Mouse (Mus musculus) midbrain, postnatal 0 days (tissue): ENCODE results near the gene Rnf145. TPM values are rescaled to one million over a fixed set of nuclear protein-coding genes. Genes with fewer than 3 reads are reported as not detected.

Source experiments
- ATAC-seq: fragments of 200-750 bp; cut with Nextera tagmentation; 2 replicates; pipeline ENCODE4 v1.8.0; 2017; ENCODE audit warnings: moderate number of reproducible peaks, mild to moderate bottlenecking, moderate TSS enrichment, moderate library complexity; ENCODE audit not compliant: low FRiP score
- DNase-seq: peaks from one replicate; pipeline ENCODE4 v3.0.0-alpha.2; 2015; ENCODE audit warnings: low spot score
- H3K27ac ChIP-seq: fragments of 300-500 bp; sonication (generic); 2 replicates; pipeline ENCODE4 v1.5.1; 2014; ENCODE audit warnings: low read depth, mild to moderate bottlenecking, low read length, mixed read lengths
- H3K27me3 ChIP-seq: fragments of 300-500 bp; sonication (generic); 2 replicates; pipeline ENCODE4 v1.6.1; 2014; ENCODE audit warnings: low read length, control low read depth, mixed read lengths; ENCODE audit not compliant: insufficient read depth
- H3K36me3 ChIP-seq: fragments of 300-500 bp; sonication (generic); 2 replicates; pipeline ENCODE4 v1.6.1; 2014; ENCODE audit warnings: low read length, control low read depth, mixed read lengths; ENCODE audit not compliant: insufficient read depth
- H3K4me1 ChIP-seq: fragments of 300-500 bp; sonication (generic); 2 replicates; pipeline ENCODE4 v1.6.1; 2014; ENCODE audit warnings: mild to moderate bottlenecking, control low read depth, antibody characterized with exemption, low read length, mixed read lengths; ENCODE audit not compliant: insufficient read depth
- H3K4me2 ChIP-seq: fragments of 300-500 bp; sonication (generic); 2 replicates; pipeline ENCODE4 v1.6.1; 2014; ENCODE audit warnings: low read depth, mild to moderate bottlenecking, low read length, mixed read lengths; ENCODE audit not compliant: poor library complexity, severe bottlenecking
- H3K4me3 ChIP-seq: fragments of 300-500 bp; sonication (generic); 2 replicates; pipeline ENCODE4 v1.5.1; 2014; ENCODE audit warnings: low read depth, mild to moderate bottlenecking, low read length, moderate library complexity
- H3K9ac ChIP-seq: fragments of 300-500 bp; sonication (generic); replicated peaks from 2 replicates; pipeline ENCODE4 v1.6.1; 2014; ENCODE audit warnings: mild to moderate bottlenecking, low read length, moderate library complexity, mixed read lengths; ENCODE audit not compliant: poor library complexity, severe bottlenecking
- H3K9me3 ChIP-seq: fragments of 300-500 bp; sonication (generic); 2 replicates; pipeline ENCODE4 v1.6.1; 2016; ENCODE audit warnings: low read length, control low read depth
- CTCF ChIP-seq: IDR thresholded peaks from 2 replicates; pipeline ENCODE4 v1.5.1; 2016; ENCODE audit warnings: antibody characterized with exemption, mild to moderate bottlenecking
- WGBS: fragments of 180-500 bp; shearing (Covaris S2); extraction: QIAGEN DNeasy Blood & Tissue Kit; methylation state at CpG from one replicate; pipeline ENCODE4 v1.1.7; 2014; 5-methylcytosine and 5-hydroxymethylcytosine counted together
- microRNA-seq: library from miRNA; unstranded; fragments of <30 nt; microRNA quantifications from one replicate; pipeline ENCODE4, GENCODE M21; 2016; ENCODE audit warnings: borderline number of aligned reads
- polyA plus RNA-seq: library from polyadenylated mRNA; unstranded; fragments of >200 nt; fragmentation: Nextera tagmentation; extraction: Ambion mirVana; gene quantifications from 2 replicates; pipeline ENCODE4 v1.2.1, GENCODE M21; 2015
- total RNA-seq: library from RNA; depleted of rRNA; stranded (reverse); fragments of >200 nt; gene quantifications from 2 replicates; pipeline ENCODE4 v1.2.3, GENCODE M21; 2014; rRNA removed

Rnf145 gene
- total and polyA plus RNA-seq, 2 experiments from 2014 or later, result 104 to 119 TPM

DNA sequence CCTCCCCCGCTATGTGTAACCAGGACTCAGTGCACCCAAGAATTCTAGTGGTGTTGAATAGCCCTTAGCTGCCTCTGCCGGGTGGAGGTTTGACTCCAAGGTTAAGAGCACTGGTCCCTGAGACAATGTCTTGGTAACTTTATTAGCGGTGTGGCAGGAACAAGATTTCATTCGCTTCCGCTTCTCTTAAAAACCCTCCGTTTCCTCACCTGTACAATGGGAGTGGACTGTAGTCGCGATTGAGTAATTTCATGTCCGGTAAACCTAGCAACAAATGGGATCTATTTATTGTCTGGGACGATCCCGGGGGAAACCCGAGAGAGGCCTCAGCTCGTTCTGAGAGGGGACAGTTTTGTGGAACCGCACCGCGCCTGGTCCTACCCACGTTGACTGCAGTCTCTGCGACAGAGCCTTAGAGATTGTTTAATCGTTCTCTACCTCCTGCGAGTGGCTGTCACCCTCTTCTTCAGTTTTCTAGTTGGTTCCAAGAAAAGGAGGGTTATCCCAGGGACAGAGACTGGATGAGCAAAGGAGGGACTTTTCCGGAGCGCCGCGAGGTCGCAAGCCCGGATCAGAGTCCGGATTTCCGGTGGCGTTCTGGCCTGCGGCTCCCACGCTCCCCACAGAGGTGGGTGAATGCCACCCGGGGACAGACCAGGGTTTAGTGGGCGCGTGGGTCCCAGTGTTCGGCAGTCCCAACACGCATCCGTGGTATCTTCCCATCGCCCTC, 94.1 kb downstream of the Rnf145 start:
- no peak for ATAC-seq
- H3K27me3 ChIP-seq, result peaks cover 25% of the 10 kb centered on the region

DNA sequence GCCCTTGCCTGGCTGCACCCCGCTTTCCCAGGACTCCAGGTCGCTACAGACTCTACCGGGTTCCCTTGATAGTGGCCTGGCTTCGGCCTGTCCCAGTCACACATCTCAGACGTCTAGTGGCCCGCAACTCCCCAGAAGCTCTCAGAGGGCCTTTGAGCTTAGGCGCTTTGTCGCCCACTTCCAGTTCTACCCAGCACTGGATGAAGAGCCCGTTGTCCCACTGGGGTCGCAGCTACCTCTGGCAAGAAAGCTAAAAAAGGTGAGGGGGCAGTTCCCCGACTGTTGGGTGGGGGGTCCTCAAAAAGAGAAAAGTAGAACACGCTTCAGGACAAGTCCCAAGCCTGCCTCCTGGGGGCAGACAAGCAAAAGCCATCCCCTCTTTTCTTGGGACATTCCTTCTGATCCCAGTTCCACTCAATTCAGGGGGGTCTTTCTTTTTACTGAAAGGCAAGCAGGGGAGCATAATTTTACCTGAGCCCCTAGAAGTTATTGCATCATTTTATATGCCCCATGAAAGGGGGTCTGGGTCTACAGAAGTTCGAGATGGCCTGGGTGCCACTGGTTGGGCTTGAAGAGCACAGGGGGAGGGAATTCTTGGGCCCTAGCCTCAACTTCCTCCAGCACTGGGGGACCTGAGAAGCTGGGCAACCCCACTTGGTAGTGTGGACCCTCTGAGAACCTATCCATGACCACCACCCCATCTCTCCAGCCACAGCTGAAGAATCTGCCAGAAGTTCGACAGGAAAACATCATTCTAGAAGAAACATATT, 94.8 kb downstream of the Rnf145 start:
- 0 out of 2 replicates have a peak overlapping the region, but pooled peaks have one; percentile 3 for H3K9ac ChIP-seq
- H3K27me3 ChIP-seq, result peaks cover 25% of the 10 kb centered on the region

More for the DNA sequence above, 94.1 kb downstream of the Rnf145 start:
- H3K4me3 ChIP-seq, result peak overlapping the region; percentile 31
- no peaks in the 10 kb centered on the region for H3K9me3 ChIP-seq
- no peak overlapping the region for H3K27ac ChIP-seq
- no peak for DNase-seq
- no peak for TF ChIP-seq CTCF
- under 1% methylated on average over 38 of the region's 38 CpGs for WGBS
- no peaks in the 10 kb centered on the region for H3K36me3 ChIP-seq
- peak overlapping the region; percentile 64 for H3K4me2 ChIP-seq
- H3K9ac ChIP-seq, result 0 out of 2 replicates have a peak overlapping the region, but pooled peaks have one; percentile 3
- peaks cover 7% of the 10 kb centered on the region for H3K4me1 ChIP-seq

More for the DNA sequence above, 94.8 kb downstream of the Rnf145 start:
- H3K36me3 ChIP-seq, result no peaks in the 10 kb centered on the region
- H3K4me2 ChIP-seq, result peak overlapping the region; percentile 64
- DNase-seq (no peak), ATAC-seq (no peak)
- WGBS, result 11% methylated on average over 14 of the region's 14 CpGs
- no peaks in the 10 kb centered on the region for H3K9me3 ChIP-seq
- peak; percentile 53 for TF ChIP-seq CTCF
- H3K27ac ChIP-seq, result no peak overlapping the region
- peaks cover 7% of the 10 kb centered on the region for H3K4me1 ChIP-seq
- peak overlapping the region; percentile 31 for H3K4me3 ChIP-seq

Small RNA genes within 50 kb of the gene (microRNA-seq; reads per million reads assigned to microRNA genes)
- gene Gm22121, result not detected

Other genes starting within 250 kb of the Rnf145 start
- 0.57 TPM in 1 of 2 replicates, not detected in the other for gene Il12b, start 118.9 kb upstream of the Rnf145 start, total RNA-seq
- gene Il12b, start 118.9 kb upstream of the Rnf145 start, polyA plus RNA-seq, result not detected in 2 replicates
- 29.2 and 40.4 TPM in 2 replicates for gene Ublcp1, start 48.5 kb upstream of the Rnf145 start, total RNA-seq
- 48.8 and 54.1 TPM in 2 replicates for gene Ublcp1, start 48.5 kb upstream of the Rnf145 start, polyA plus RNA-seq
- 27.1 and 27.2 TPM in 2 replicates for gene Ebf1, start 98.4 kb downstream of the Rnf145 start, total RNA-seq
- 30.0 and 30.5 TPM in 2 replicates for gene Ebf1, start 98.4 kb downstream of the Rnf145 start, polyA plus RNA-seq